Mouse (Mus musculus) kidney, postnatal 10 days (tissue): ENCODE data around the gene Sox5.

Source experiments
- DNase-seq: peaks from one replicate; pipeline ENCODE4 v3.0.0; 2021; ENCODE audit warnings: mixed read lengths

Sox5 gene

GRCm38 (mm10) chr6:144477287-144478064 is 304.3 kb downstream of the Sox5 start:
- DNase-seq, result no peak

- no peak for DNase-seq
Observed at GRCm38 (mm10) chr6:144473437-144473836, 308.3 kb downstream of the Sox5 start.

GRCm38 (mm10) chr6:144472089-144472900 is 309.5 kb downstream of the Sox5 start:
- DNase-seq, result no peak

GRCm38 (mm10) chr6:144466711-144467110 is 315.1 kb downstream of the Sox5 start:
- no peak for DNase-seq

GRCm38 (mm10) chr6:144463691-144464090 is 318.1 kb downstream of the Sox5 start:
- no peak for DNase-seq

- DNase-seq, result no peak
Observed at GRCm38 (mm10) chr6:144463274-144463673, 318.5 kb downstream of the Sox5 start.

- no peak for DNase-seq
Observed at GRCm38 (mm10) chr6:144459486-144459885, 322.3 kb downstream of the Sox5 start.

- DNase-seq, result no peak
Observed at GRCm38 (mm10) chr6:144457500-144457899, 324.3 kb downstream of the Sox5 start.

- DNase-seq, result no peak
Observed at GRCm38 (mm10) chr6:144454291-144455276, 327.2 kb downstream of the Sox5 start.

GRCm38 (mm10) chr6:144453605-144454004 is 328.2 kb downstream of the Sox5 start:
- no peak for DNase-seq

- DNase-seq, result no peak
Observed at GRCm38 (mm10) chr6:144453147-144453546, 328.6 kb downstream of the Sox5 start.

GRCm38 (mm10) chr6:144452200-144452977 is 329.4 kb downstream of the Sox5 start:
- no peak for DNase-seq

- no peak for DNase-seq
Observed at GRCm38 (mm10) chr6:144451631-144452030, 330.1 kb downstream of the Sox5 start.

GRCm38 (mm10) chr6:144445761-144446373 is 335.9 kb downstream of the Sox5 start:
- DNase-seq, result no peak

- DNase-seq, result no peak
Observed at GRCm38 (mm10) chr6:144444367-144444766, 337.4 kb downstream of the Sox5 start.

GRCm38 (mm10) chr6:144443681-144444080 is 338.1 kb downstream of the Sox5 start:
- DNase-seq, result no peak

- DNase-seq, result no peak
Observed at GRCm38 (mm10) chr6:144429276-144429675, 352.5 kb downstream of the Sox5 start.

GRCm38 (mm10) chr6:144408030-144408429 is 373.7 kb downstream of the Sox5 start:
- peak; percentile 31 for DNase-seq

- DNase-seq, result no peak
Observed at GRCm38 (mm10) chr6:144398115-144398514, 383.7 kb downstream of the Sox5 start.

- no peak for DNase-seq
Observed at GRCm38 (mm10) chr6:144393151-144393550, 388.6 kb downstream of the Sox5 start.

- no peak for DNase-seq
Observed at GRCm38 (mm10) chr6:144389333-144390054, 392.3 kb downstream of the Sox5 start.
